Comparison of ENCODE assay signal across 9 mouse cellular contexts in genomic region chr4:85819169-85819568, GRCm38 (mm10).
DNase-seq lines count a peak whose midpoint lies in the region; ATAC-seq lines count a peak whose summit lies in the region.
"Had no signal": no experiment of that assay in that cellular context is flagged by ENCODE, and none has a peak within 500 bp of the region (broad histone marks: within the 10 kb centered on the region; RNA-seq: fewer than 3 reads in every experiment).

No protein-coding gene starts in this region.

- ATAC-seq in kidney, embryonic 15.5 days (replicated peaks; ENCODE audit: low FRiP score): no peak

- no peak overlapping the region for H3K4me2 ChIP-seq in kidney, embryonic 15.5 days
- H3K4me2 ChIP-seq: limb, embryonic 15.5 days had no signal

- DNase-seq in kidney, adult 11 months: peak; percentile 6
- DNase-seq in MN1 (ENCODE audit: low spot score): peak; percentile 33
- DNase-seq in cerebellum, postnatal 25 days: peak; percentile 56 to 81
- DNase-seq in heart, postnatal 4 days: peak; percentile 51
- DNase-seq in left cerebral cortex, postnatal 10 days (ENCODE audit: extremely low spot score in 1 of 2, low spot score in 2 of 2): peak; percentile 43 to 73
- peak; percentile 9 for DNase-seq in retina, adult 2 months (ENCODE audit: low read depth, low spot score)
- DNase-seq in natural killer cell, adult 2 months (ENCODE audit: low spot score in 2 of 2): no peak

- H3K4me3 ChIP-seq in kidney, embryonic 15.5 days (replicated peaks): no peak overlapping the region
- H3K4me3 ChIP-seq: limb, embryonic 15.5 days had no signal

- no peaks in the 10 kb centered on the region for H3K4me1 ChIP-seq in kidney, embryonic 15.5 days
- H3K4me1 ChIP-seq: limb, embryonic 15.5 days had no signal

- H3K27me3 ChIP-seq in kidney, embryonic 15.5 days: no peaks in the 10 kb centered on the region
- H3K27me3 ChIP-seq: limb, embryonic 15.5 days had no signal

- H3K36me3 ChIP-seq in kidney, embryonic 15.5 days: no peaks in the 10 kb centered on the region
- H3K36me3 ChIP-seq: limb, embryonic 15.5 days had no signal

- H3K9me3 ChIP-seq in kidney, embryonic 15.5 days (replicated peaks): no peaks in the 10 kb centered on the region
- H3K9me3 ChIP-seq: limb, embryonic 15.5 days had no signal

- WGBS in kidney, embryonic 15.5 days: 93% methylated on average over 1 of the region's 1 CpGs

- H3K9ac ChIP-seq in kidney, embryonic 15.5 days: no peak overlapping the region
- H3K9ac ChIP-seq: limb, embryonic 15.5 days had no signal

- H3K27ac ChIP-seq in kidney, embryonic 15.5 days: no peak overlapping the region
- H3K27ac ChIP-seq: limb, embryonic 15.5 days had no signal

- intact Hi-C loops in left cerebral cortex, postnatal 10 days (cut with DNase I): loop anchor here (5.0 kb wide), 1 partner anchor 657 kb away; no protein-coding TSS in a partner anchor

Comparison
In these comparisons a context has a peak if more than half of its experiments do, and no peak if none do; other contexts are left out.
1. DNase-seq: peak in kidney, adult 11 months (single experiment), MN1 (single experiment), cerebellum, postnatal 25 days (2 of 2), heart, postnatal 4 days (single experiment), left cerebral cortex, postnatal 10 days (2 of 2) and retina, adult 2 months (single experiment); none in natural killer cell, adult 2 months (0 of 2).